Mouse (Mus musculus) MEL (cell line): ENCODE data around the gene Ripor3.

Source experiments
- CTCF ChIP-seq, 3 experiments: IDR thresholded peaks in 2 of 3; conservative IDR thresholded peaks in 1 of 3; 2 replicates each; pipeline ENCODE4 v1.5.1; 2011 to 2012; ENCODE audit warnings: low read length in 3 of 3, low read depth in 2 of 3, mild to moderate bottlenecking in 2 of 3, improper control_type of control experiment in 1 of 3, inconsistent platforms in 1 of 3, mixed read lengths in 1 of 3, moderate library complexity in 1 of 3; ENCODE audit not compliant: control insufficient read depth in 1 of 3, insufficient read depth in 1 of 3, poor library complexity in 1 of 3, severe bottlenecking in 1 of 3
- EP300 ChIP-seq, 2 experiments: IDR thresholded peaks; 2 replicates each; pipeline ENCODE4 v1.6.1; 2011; ENCODE audit warnings: improper control_type of control experiment in 2 of 2, low read length in 2 of 2, low read depth in 1 of 2, mild to moderate bottlenecking in 1 of 2
- GABPA ChIP-seq: IDR thresholded peaks from 2 replicates; pipeline ENCODE4 v1.6.1; 2012; ENCODE audit warnings: low read depth, mild to moderate bottlenecking, inconsistent platforms, low read length, improper control_type of control experiment, moderate library complexity
- JUND ChIP-seq: IDR thresholded peaks from 2 replicates; pipeline ENCODE4 v1.6.1; 2011; ENCODE audit warnings: low read depth, mild to moderate bottlenecking, improper control_type of control experiment, low read length
- MXI1 ChIP-seq: IDR thresholded peaks from 2 replicates; pipeline ENCODE4 v1.6.1; 2011; ENCODE audit warnings: mild to moderate bottlenecking, low read depth, low read length, improper control_type of control experiment
- POLR2A ChIP-seq, 2 experiments: IDR thresholded peaks; 2 replicates each; pipeline ENCODE4 v1.6.1; 2011 to 2012; ENCODE audit warnings: low read length in 2 of 2, mild to moderate bottlenecking in 2 of 2, control low read depth in 1 of 2, improper control_type of control experiment in 1 of 2, low read depth in 1 of 2, moderate library complexity in 1 of 2; ENCODE audit not compliant: control insufficient read depth in 1 of 2, insufficient read depth in 1 of 2, poor library complexity in 1 of 2
- TBP ChIP-seq: IDR thresholded peaks from 2 replicates; pipeline ENCODE4 v1.8.0; 2011; ENCODE audit warnings: low read depth, low read length, improper control_type of control experiment
- TCF12 ChIP-seq: IDR thresholded peaks from 2 replicates; pipeline ENCODE4 v1.6.1; 2014; ENCODE audit warnings: low read depth, mild to moderate bottlenecking, inconsistent platforms, low read length, improper control_type of control experiment, moderate library complexity
- USF2 ChIP-seq, 2 experiments: IDR thresholded peaks; 2 replicates each; pipeline ENCODE4 v1.6.1; 2011 to 2012; ENCODE audit warnings: improper control_type of control experiment in 2 of 2, low read length in 2 of 2, borderline replicate concordance in 1 of 2, inconsistent platforms in 1 of 2, low read depth in 1 of 2, mild to moderate bottlenecking in 1 of 2; ENCODE audit not compliant: insufficient read depth in 1 of 2

GRCm38 (mm10) chr2:168046467-168046866 is 36.0 kb upstream of the Ripor3 start:
- no peak for TF ChIP-seq POLR2A (IDR thresholded peaks at IDR 0.05; ENCODE audit: control insufficient read depth in 1 of 2, insufficient read depth in 1 of 2, low read depth in 1 of 2, low read length in 2 of 2, poor library complexity in 1 of 2)
- no peak for TF ChIP-seq GABPA
- no peak for TF ChIP-seq JUND
- TF ChIP-seq TCF12 = no peak
- TF ChIP-seq CTCF (IDR thresholded peaks at IDR 0.05 in 2 of 3, conservative IDR thresholded peaks at IDR 0.05 in 1 of 3; ENCODE audit: control insufficient read depth in 1 of 3, insufficient read depth in 1 of 3, low read depth in 2 of 3, low read length in 3 of 3, poor library complexity in 1 of 3, severe bottlenecking in 1 of 3) = peak; percentile 24 to 45 (median 30); a peak in 4 of 6 replicates
- TF ChIP-seq MXI1 = no peak
- no peak for TF ChIP-seq EP300 (IDR thresholded peaks at IDR 0.05; ENCODE audit: low read depth in 1 of 2, low read length in 2 of 2)
- no peak for TF ChIP-seq TBP
- no peak for TF ChIP-seq USF2 (IDR thresholded peaks at IDR 0.05; ENCODE audit: borderline replicate concordance in 1 of 2, insufficient read depth in 1 of 2, low read depth in 1 of 2, low read length in 2 of 2)
